Mouse (Mus musculus) lung, embryonic 14.5 days (tissue): ENCODE results near the gene Upk3b. TPM values are rescaled to one million over a fixed set of nuclear protein-coding genes. Genes with fewer than 3 reads are reported as not detected.

ENCODE experiments used
- ATAC-seq: fragments of 200-750 bp; cut with Nextera tagmentation; 2 replicates; pipeline ENCODE4 v1.8.0; 2017; ENCODE audit warnings: mild to moderate bottlenecking, moderate TSS enrichment, moderate library complexity; ENCODE audit not compliant: insufficient read depth
- DNase-seq: peaks from one replicate; pipeline ENCODE4 v3.0.0-alpha.2; 2015
- H3K27ac ChIP-seq: fragments of 300-500 bp; sonication (generic); 2 replicates; pipeline ENCODE4 v1.5.1; 2014; ENCODE audit warnings: low read depth, mild to moderate bottlenecking, moderate library complexity
- H3K27me3 ChIP-seq: fragments of 300-500 bp; sonication (generic); 2 replicates; pipeline ENCODE4 v1.6.1; 2014; ENCODE audit warnings: low read length, control low read depth; ENCODE audit not compliant: insufficient read depth
- H3K36me3 ChIP-seq: fragments of 300-500 bp; sonication (generic); 2 replicates; pipeline ENCODE4 v1.6.1; 2014; ENCODE audit warnings: control low read depth; ENCODE audit not compliant: insufficient read depth
- H3K4me1 ChIP-seq: fragments of 300-500 bp; sonication (generic); 2 replicates; pipeline ENCODE4 v1.6.1; 2014; ENCODE audit warnings: antibody characterized with exemption, control low read depth; ENCODE audit not compliant: insufficient read depth
- H3K4me2 ChIP-seq: fragments of 300-500 bp; sonication (generic); 2 replicates; pipeline ENCODE4 v1.6.1; 2014; ENCODE audit warnings: mild to moderate bottlenecking
- H3K4me3 ChIP-seq: fragments of 300-500 bp; sonication (generic); 2 replicates; pipeline ENCODE4 v1.5.1; 2014; ENCODE audit warnings: low read depth, low read length
- H3K9ac ChIP-seq: fragments of 300-500 bp; sonication (generic); 2 replicates; pipeline ENCODE4 v1.6.1; 2014
- H3K9me3 ChIP-seq: fragments of 300-500 bp; sonication (generic); 2 replicates; pipeline ENCODE4 v1.6.1; 2016; ENCODE audit warnings: low read depth, low read length, control low read depth
- CTCF ChIP-seq: IDR thresholded peaks from 2 replicates; pipeline ENCODE4 v1.5.1; 2016; ENCODE audit warnings: antibody characterized with exemption, low read depth
- WGBS: fragments of 180-500 bp; shearing (Covaris S2); extraction: QIAGEN DNeasy Blood & Tissue Kit; methylation state at CpG from one replicate; pipeline ENCODE4 v1.1.7; 2014; 5-methylcytosine and 5-hydroxymethylcytosine counted together
- polyA plus RNA-seq: library from polyadenylated mRNA; unstranded; fragments of >200 nt; fragmentation: Nextera tagmentation; extraction: Ambion mirVana; gene quantifications from 2 replicates; pipeline ENCODE4 v1.2.1, GENCODE M21; 2014

Gene Upk3b
- polyA plus RNA-seq, 1 experiment from 2014 or later, result 23.8 TPM

GRCm38 (mm10) chr5:136016014-136016876 lies 22.1 kb upstream of the Upk3b start:
- DNase-seq (peak; percentile 65), ATAC-seq (0 out of 2 replicates have a peak, but pooled peaks have one; percentile 38)
- H3K4me3 ChIP-seq, result no peak overlapping the region
- WGBS, result 67% methylated on average over 10 of the region's 10 CpGs
- H3K27ac ChIP-seq, result peak overlapping the region; percentile 69; the same call in 1 of the 2 replicates
- H3K4me2 ChIP-seq, result no peak overlapping the region
- H3K9ac ChIP-seq, result no peak overlapping the region
- no peaks in the 10 kb centered on the region for H3K27me3 ChIP-seq
- peaks cover 24% of the 10 kb centered on the region for H3K36me3 ChIP-seq
- H3K4me1 ChIP-seq, result no peaks in the 10 kb centered on the region
- no peaks in the 10 kb centered on the region for H3K9me3 ChIP-seq
- no peak for TF ChIP-seq CTCF

- Histone ChIP-seq H3K4me3 (no peak overlapping the region), H3K4me1 (no peaks in the 10 kb centered on the region), H3K4me2 (no peak overlapping the region), H3K9ac (no peak overlapping the region), H3K9me3 (no peaks in the 10 kb centered on the region), H3K27ac (no peak overlapping the region), H3K27me3 (no peaks in the 10 kb centered on the region), H3K36me3 (peaks cover 15% of the 10 kb centered on the region; the same call in 1 of the 2 replicates)
- ATAC-seq (no peak), DNase-seq (no peak)
- 81% methylated on average over 6 of the region's 6 CpGs for WGBS
- TF ChIP-seq CTCF, result no peak
Measured at GRCm38 (mm10) chr5:136017262-136017661, 21.0 kb upstream of the Upk3b start.

DNA sequence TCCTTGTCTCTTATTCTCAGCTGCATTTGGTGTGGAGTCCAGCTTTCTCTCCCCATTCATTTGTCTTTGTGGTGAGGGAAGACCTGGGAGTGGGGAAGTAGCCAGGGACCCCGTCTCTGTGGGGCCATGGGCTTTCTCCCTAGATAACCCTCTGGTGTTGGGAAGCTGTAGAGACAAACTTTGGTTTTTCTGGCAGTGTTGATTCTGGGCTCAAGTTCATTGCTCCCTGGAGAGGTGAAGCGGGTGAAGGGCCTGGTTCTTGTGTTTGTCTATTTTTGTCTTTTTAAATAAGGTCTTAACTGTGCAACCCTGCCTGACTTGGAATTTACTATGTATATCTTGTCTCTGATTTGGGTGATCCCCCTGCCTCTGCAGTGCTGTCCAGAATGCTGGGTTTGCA lies 19.6 kb upstream of the Upk3b start:
- 73% methylated on average over 2 of the region's 2 CpGs for WGBS
- H3K9ac ChIP-seq, result no peak overlapping the region
- no peak for TF ChIP-seq CTCF
- H3K27ac ChIP-seq, result no peak overlapping the region
- ATAC-seq (no peak), DNase-seq (no peak)
- no peak overlapping the region for H3K4me2 ChIP-seq
- no peaks in the 10 kb centered on the region for H3K27me3 ChIP-seq
- no peaks in the 10 kb centered on the region for H3K4me1 ChIP-seq
- no peaks in the 10 kb centered on the region for H3K9me3 ChIP-seq
- no peak overlapping the region for H3K4me3 ChIP-seq
- H3K36me3 ChIP-seq, result 0 out of 2 replicates have a peak, but pooled peaks cover 9% of the 10 kb centered on the region

GRCm38 (mm10) chr5:136019907-136020306 lies 18.4 kb upstream of the Upk3b start:
- ATAC-seq, result peak; percentile 42; the same call in 1 of the 2 replicates
- 0 out of 2 replicates have a peak, but pooled peaks cover 3% of the 10 kb centered on the region for H3K36me3 ChIP-seq
- no peak for TF ChIP-seq CTCF
- no peaks in the 10 kb centered on the region for H3K9me3 ChIP-seq
- H3K27ac ChIP-seq, result no peak overlapping the region
- no peak overlapping the region for H3K9ac ChIP-seq
- H3K4me1 ChIP-seq, result no peaks in the 10 kb centered on the region
- H3K4me3 ChIP-seq, result no peak overlapping the region
- no peak overlapping the region for H3K4me2 ChIP-seq
- WGBS, result 18% methylated on average over 1 of the region's 1 CpGs
- DNase-seq, result no peak
- H3K27me3 ChIP-seq, result no peaks in the 10 kb centered on the region

- Histone ChIP-seq H3K9ac (no peak overlapping the region), H3K4me2 (no peak overlapping the region), H3K4me1 (no peaks in the 10 kb centered on the region), H3K27ac (no peak overlapping the region), H3K27me3 (no peaks in the 10 kb centered on the region), H3K9me3 (no peaks in the 10 kb centered on the region), H3K36me3 (peaks cover 21% of the 10 kb centered on the region), H3K4me3 (no peak overlapping the region)
- WGBS, result 77% methylated on average over 3 of the region's 3 CpGs
- no peak for TF ChIP-seq CTCF
- no peak for DNase-seq
- ATAC-seq, result no peak
Measured at GRCm38 (mm10) chr5:136025712-136026111, 12.6 kb upstream of the Upk3b start.

DNA sequence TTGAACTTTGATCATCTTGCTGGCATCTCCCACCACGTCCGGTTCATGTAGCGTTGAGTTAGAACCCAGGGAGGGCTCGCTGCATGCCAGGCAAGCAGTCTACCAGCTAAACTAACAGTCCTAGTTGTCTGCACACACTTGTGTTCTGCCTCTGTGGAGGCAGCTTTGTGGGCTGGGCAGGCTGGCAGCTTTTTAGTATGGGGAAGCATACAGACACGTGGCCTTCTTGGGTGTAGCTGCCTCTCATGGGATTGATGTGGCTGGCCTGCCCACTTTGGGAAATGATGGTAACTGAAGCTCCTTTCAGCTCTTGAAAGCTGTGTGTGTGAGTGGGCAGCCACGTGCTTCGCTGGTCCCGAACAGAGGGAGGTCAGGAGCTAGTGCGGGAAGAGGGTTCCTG lies 11.4 kb upstream of the Upk3b start:
- H3K4me1 ChIP-seq, result no peaks in the 10 kb centered on the region
- peaks cover 32% of the 10 kb centered on the region for H3K36me3 ChIP-seq
- H3K4me3 ChIP-seq, result no peak overlapping the region
- no peaks in the 10 kb centered on the region for H3K27me3 ChIP-seq
- no peak for TF ChIP-seq CTCF
- no peak overlapping the region for H3K9ac ChIP-seq
- no peak overlapping the region for H3K27ac ChIP-seq
- no peak for DNase-seq
- H3K4me2 ChIP-seq, result no peak overlapping the region
- no peak for ATAC-seq
- H3K9me3 ChIP-seq, result no peaks in the 10 kb centered on the region
- 90% methylated on average over 9 of the region's 9 CpGs for WGBS

- no peak for DNase-seq
- H3K4me1 ChIP-seq, result no peaks in the 10 kb centered on the region
- no peak overlapping the region for H3K4me3 ChIP-seq
- peaks cover 41% of the 10 kb centered on the region for H3K36me3 ChIP-seq
- no peak overlapping the region for H3K27ac ChIP-seq
- ATAC-seq, result no peak
- no peak overlapping the region for H3K9ac ChIP-seq
- no peak overlapping the region for H3K4me2 ChIP-seq
- H3K27me3 ChIP-seq, result no peaks in the 10 kb centered on the region
- WGBS, result 75% methylated on average over 11 of the region's 11 CpGs
- no peaks in the 10 kb centered on the region for H3K9me3 ChIP-seq
- 0 out of 2 replicates have a peak, but pooled peaks have one; percentile 24 for TF ChIP-seq CTCF
Measured at GRCm38 (mm10) chr5:136027612-136028311, 10.5 kb upstream of the Upk3b start.
